Mouse (Mus musculus) bone marrow macrophage, adult 2 months (primary cell): ENCODE results near the gene Tes3-ps.

ENCODE experiments used
- CTCF ChIP-seq: IDR thresholded peaks from 2 replicates; pipeline ENCODE4 v1.5.1; 2012; ENCODE audit warnings: low read depth, mild to moderate bottlenecking, low read length, moderate library complexity
- POLR2A ChIP-seq: IDR thresholded peaks from 2 replicates; pipeline ENCODE4 v1.6.1; 2012; ENCODE audit warnings: mild to moderate bottlenecking, low read depth, low read length, borderline replicate concordance

GRCm38 (mm10) chr13:49449318-49449749 lies 43.8 kb upstream of the Tes3-ps start:
- TF ChIP-seq CTCF = peak; percentile 86
- no peak for TF ChIP-seq POLR2A
